Mouse (Mus musculus) heart, postnatal 25 days (tissue): ENCODE results near the gene Ece1. TPM values are rescaled to one million over a fixed set of nuclear protein-coding genes. Genes with fewer than 3 reads are reported as not detected.
A peak's percentile ranks its signal among the peaks of the same experiment; 100 is the strongest.

Experiments used
- DNase-seq: peaks from one replicate; pipeline ENCODE4 v3.0.0; 2022; ENCODE audit warnings: low spot score
- intact Hi-C: fragments of 180-260 bp; cut with DNase I; formaldehyde crosslinking; loops from one replicate; pipeline ENCODE4 v1.15.1; 2025
- total RNA-seq, 2 experiments: library from RNA; stranded (reverse); gene quantifications; 2 replicates each; pipeline ENCODE4 v1.2.3; 2021

Gene Ece1
- total RNA-seq, 2 experiments from 2014 or later: 91.2 to 111 TPM

DNA sequence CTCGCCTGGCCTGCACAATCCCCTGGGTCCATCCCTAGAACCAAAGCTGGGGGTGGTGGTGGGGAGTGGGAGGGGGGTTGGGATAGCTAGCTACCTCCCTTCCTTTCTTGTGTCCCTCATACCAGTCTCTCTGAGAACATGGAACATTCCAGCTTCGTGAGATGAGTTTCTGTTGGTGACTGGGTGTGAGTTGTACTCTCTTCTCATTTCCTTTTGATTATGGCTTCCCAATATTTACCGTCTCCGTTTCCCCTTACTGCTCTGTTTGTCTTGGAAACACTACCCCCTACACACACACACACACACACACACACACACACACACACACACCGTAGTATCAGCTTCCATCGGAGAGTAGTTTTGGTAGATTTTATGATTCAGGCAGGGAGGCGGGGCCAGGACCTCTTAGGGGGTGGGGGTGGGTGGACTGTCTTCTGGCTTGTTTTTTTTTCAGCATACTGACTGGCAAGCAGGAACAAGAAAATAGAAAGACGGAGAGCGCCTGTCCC, 68.5 kb downstream of the Ece1 start:
- DNase-seq: no peak
- intact Hi-C loops: no loop called here

GRCm38 (mm10) chr4:137931009-137931757, 69.1 kb downstream of the Ece1 start:
- peak; percentile 80 for DNase-seq
- intact Hi-C loops: no loop called here

GRCm38 (mm10) chr4:137932554-137933178, 70.6 kb downstream of the Ece1 start:
- DNase-seq: no peak
- intact Hi-C loops: no loop called here

DNA sequence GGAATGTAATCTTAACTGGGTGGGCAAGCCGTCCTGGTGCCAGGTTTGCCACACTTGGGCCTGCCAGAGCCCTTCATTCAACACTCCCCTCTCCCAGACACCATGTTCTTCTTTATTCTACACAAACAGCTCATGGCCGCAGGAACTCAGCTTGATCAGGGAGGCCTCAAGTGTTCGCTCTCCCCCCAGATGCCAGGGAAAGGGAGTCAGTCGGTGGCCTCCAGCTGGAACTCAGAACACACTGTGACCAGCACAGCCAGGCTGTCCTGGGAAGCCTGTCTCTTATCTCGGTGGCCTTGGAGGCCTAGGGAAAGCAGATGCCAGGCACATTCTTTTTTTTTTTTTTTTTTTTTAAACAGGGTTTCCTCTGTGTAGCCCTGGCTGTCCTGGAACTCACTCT, 71.3 kb downstream of the Ece1 start:
- no peak for DNase-seq
- intact Hi-C loops: no loop called here

GRCm38 (mm10) chr4:137936134-137936533, 74.1 kb downstream of the Ece1 start:
- intact Hi-C loops: no loop called here
- DNase-seq: no peak

GRCm38 (mm10) chr4:137940061-137940460, 78.0 kb downstream of the Ece1 start:
- intact Hi-C loops: no loop called here
- DNase-seq: no peak

DNA sequence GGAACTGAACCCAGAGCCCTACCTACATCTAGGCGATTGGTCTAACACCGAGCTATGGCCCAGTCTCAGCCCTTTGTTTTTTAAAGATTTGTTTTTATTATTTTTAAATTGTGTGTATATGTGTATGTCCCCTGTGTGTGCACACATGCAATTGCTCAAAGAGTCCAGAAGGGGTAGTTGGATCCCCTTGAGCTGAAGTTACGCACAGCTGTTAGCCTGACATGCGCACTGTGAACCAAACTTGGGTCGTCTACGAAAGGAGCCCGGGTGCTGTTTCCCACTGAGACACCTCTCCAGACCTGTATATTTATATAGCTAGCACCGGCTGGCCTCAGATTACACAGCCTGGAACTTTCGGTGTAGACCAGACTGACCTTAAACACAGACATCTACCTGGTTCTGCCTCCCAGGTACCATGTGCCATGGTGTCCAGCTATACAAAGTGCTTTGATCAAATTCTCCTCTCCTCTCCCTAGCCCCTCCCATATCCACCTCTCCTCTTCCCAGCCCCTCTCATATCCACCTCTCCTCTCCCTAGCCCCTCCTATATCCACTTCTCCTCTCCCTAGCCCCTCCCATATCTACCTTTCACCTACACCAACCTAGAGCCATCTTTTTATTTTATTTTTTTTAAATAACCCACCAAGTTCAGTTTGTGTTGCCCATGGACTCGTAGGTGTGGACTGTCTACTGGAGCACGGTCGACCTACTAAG, 79.3 kb downstream of the Ece1 start:
- no peak for DNase-seq
- intact Hi-C loops: no loop called here

GRCm38 (mm10) chr4:137941871-137942781, 80.1 kb downstream of the Ece1 start:
- intact Hi-C loops: no loop called here
- peak; percentile 65 for DNase-seq

DNA sequence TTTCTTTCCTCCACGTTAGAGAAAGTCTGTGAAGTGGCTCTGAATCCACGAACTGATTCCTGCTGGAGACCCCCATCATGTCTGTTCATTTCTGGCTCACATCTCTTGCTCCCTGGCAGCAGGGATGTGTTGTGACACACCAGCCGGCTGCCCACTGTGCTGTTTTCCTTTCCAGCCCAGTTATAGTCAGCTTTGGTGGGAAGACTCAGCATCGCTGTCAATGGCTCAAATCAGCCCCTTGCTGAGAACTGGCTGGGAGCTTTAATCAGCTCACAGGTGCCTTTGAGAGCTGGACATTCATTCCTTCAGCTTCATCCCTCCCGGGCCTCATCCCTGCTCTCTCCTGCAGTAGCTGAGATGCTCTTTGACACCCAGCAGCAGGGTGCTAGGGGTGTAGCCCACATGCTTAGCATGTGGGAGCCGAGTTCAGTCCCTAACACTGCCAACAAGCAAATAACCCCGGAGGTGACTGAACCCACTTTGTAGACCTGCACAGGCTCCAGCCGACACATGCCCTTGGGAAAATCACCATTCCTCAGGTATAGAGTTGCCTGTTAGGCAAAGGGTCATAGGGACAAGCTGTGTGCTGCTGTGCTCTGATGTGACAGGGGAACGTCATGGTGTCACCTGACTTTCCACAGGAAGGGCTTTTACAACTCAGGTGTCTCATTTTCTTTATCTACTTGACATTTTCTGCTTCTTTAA, 80.9 kb downstream of the Ece1 start:
- intact Hi-C loops: no loop called here
- DNase-seq: no peak

- intact Hi-C loops: no loop called here
- DNase-seq: no peak
These were observed 81.5 kb downstream of the Ece1 start for GRCm38 (mm10) chr4:137943540-137943939.

GRCm38 (mm10) chr4:137945376-137945775, 83.3 kb downstream of the Ece1 start:
- no peak for DNase-seq
- intact Hi-C loops: loop anchor here (2.0 kb wide), 3 partner anchors 33 to 219 kb away; no protein-coding TSS in a partner anchor

GRCm38 (mm10) chr4:137946419-137946818, 84.4 kb downstream of the Ece1 start:
- intact Hi-C loops: no loop called here

DNA sequence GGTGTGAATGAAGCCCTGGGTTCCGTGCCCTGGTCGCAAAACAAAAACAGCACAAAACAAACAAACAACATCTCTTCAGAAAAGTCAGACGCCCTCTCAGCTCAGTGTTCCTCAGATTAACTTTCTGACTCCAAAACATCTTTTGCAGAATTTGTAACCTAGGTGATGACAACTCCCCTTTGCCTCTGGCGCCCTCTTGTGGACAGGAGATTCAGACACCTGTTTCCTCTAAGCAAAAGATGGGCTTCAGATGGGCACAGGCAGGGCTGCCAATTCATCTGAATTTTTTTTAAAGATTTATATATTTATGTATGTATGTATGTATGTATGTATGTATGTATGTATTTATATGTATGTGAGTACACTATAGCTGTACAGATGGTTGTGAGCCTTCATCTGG, 90.8 kb downstream of the Ece1 start:
- DNase-seq: no peak

More at GRCm38 (mm10) chr4:137946419-137946818, 84.4 kb downstream of the Ece1 start:
- no peak for DNase-seq

GRCm38 (mm10) chr4:137954184-137954583, 92.1 kb downstream of the Ece1 start:
- DNase-seq: no peak
- intact Hi-C loops: no loop called here

More for the DNA sequence above, 90.8 kb downstream of the Ece1 start:
- intact Hi-C loops: loop anchor here (1.0 to 2.0 kb wide), 3 partner anchors 41 to 222 kb away; no protein-coding TSS in a partner anchor

DNA sequence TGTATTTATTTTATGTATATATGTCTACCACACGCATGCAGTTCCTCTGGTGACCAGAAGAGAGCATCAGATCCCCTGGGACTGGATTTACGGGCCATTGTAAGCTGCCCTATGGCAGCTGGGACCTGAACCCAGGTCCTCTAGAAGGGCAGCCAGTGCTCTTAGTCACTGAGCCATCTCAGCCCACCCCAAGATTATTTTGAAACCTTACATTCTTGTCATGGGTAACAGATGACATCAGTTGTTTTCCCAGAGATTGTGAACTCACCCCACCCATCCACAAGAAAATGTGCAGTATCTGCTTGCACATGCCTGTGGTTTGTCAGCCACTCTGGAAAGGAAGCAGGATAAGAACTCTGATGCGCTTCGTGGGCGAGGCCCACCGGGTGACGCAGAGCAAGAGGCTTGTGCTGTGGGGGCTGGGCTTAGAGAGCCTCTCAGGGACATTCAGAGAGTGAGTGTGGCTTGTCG, 92.9 kb downstream of the Ece1 start:
- intact Hi-C loops: no loop called here
- peak; percentile 71 for DNase-seq

DNA sequence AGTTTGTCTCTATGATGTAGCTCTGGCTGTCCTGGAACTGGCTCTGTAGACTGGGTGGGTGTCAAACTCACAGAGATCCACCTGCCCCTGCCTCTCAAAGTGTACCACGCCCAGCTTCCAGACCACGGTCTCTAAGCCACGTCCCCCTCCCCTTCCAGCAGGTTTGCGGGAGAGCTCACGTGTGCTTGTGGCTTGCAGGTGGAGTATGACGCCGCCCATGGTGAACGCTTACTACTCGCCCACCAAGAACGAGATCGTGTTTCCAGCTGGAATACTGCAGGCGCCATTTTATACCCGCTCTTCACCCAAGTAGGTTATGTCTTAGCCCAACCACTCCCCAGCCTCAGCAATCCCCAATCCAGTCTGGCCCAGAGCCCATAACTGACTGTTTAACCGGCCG, 94.2 kb downstream of the Ece1 start:
- DNase-seq: no peak
- intact Hi-C loops: no loop called here

GRCm38 (mm10) chr4:137959889-137960665, 98.0 kb downstream of the Ece1 start:
- intact Hi-C loops: loop anchor here (10.0 kb wide), 1 partner anchor 145 kb away; no protein-coding TSS in a partner anchor

DNA sequence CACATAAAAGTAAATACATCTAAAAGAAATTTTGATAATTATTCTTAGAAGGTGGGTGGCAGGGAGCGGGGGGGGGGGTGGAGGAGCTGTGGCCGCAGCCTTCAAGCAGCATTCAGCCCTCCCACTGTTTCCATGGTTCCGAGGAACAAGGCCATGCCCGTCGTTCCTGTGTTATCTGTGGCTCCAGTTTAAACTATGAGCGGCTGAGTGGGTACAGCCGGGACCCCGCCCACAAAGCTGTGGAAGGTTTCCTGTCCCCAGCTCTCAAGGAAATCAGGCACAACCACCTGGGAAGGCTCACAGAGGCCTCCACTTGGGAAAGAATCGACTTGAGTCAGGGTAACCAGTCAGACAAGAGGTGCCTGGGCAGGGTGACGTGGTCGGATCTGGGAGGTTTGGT, 98.7 kb downstream of the Ece1 start:
- no peak for DNase-seq
- intact Hi-C loops: loop anchor here (10.0 kb wide), 1 partner anchor 144 kb away; no protein-coding TSS in a partner anchor

More at GRCm38 (mm10) chr4:137959889-137960665, 98.0 kb downstream of the Ece1 start:
- DNase-seq: no peak
